Mouse (Mus musculus): ENCODE data around the gene Adgra1.

- TF ChIP-seq POLR2A (IDR thresholded peaks at IDR 0.05; ENCODE audit: low read depth, low read length) (no peak), CTCF (IDR thresholded peaks at IDR 0.05; ENCODE audit: extremely low read depth, insufficient read depth, insufficient read length, insufficient replicate concordance) (no peak)
These were observed 30.9 kb downstream of the Adgra1 start for GRCm38 (mm10) chr7:139864871-139865270.
